Mouse (Mus musculus) kidney, adult 18-20 months (tissue): ENCODE measurements around the gene Usp4.
"Not testable (repeated sequence)": the region's sequence is repeated elsewhere in the genome, so short reads cannot be mapped to it uniquely, and the experiment has no call there.

Experiments used
- DNase-seq: peaks from one replicate; pipeline ENCODE4 v3.0.0; 2021

Usp4 gene

DNA sequence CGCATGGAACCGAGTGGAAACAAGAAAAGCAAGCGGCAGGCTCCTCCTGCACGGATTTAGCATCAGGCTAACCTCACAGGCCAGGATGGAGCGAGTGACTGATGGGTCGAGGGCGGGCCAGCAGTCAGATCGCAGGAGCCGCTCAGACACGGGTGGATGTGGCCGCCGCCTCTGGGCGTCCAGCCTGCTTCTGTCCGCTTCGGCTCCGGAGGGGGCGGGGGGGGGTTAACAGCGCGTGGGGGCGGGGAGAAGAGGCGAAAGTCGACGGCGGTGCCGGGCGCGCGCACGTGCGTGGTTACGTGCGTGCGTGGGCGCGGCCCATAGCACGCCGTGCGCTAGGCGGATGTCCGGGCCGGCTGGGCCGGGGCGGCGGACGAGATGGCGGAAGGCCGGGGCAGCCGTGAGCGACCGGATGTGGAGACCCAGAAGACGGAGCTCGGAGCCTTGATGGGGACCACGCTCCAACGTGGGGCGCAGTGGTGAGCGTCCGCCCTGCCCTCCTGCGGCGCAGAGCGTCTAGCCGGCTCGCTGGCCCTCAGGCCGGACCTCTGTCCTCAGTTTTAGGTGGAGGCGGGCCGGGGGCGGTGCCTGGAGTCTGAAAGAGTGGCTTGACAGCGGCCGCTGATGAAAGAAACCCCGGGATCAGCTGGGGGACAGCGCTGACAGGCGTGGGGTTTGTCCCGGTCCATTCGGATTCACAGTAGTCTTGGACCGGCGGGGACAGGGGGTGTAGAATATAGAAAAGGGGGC, at the start of gene Usp4:
TSS of gene Usp4 (plus strand) at position 314 of the 750 bp plus-strand sequence.
- DNase-seq = peak; percentile 92

GRCm38 (mm10) chr9:108301853-108302252, 45.8 kb upstream of the Usp4 start:
- no peak for DNase-seq

DNA sequence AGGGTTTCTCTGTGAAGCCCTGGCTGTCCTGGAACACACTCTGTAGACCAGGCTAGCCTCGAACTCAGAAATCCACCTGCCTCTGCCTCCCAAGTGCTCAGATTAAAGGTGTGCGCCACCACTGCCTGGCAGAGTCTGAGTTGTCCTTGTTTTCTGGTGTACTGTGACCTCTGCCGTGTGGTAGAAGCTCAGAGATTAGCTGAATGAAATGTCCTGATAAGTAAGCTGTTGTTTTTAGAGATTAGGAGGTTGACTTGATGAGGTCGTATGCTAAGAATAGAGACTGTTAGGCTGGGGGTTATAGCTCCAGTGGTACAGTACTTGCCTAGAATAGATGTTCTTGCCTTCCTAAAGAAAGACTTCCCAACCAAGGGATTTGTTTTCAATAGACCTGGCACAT, 42.9 kb upstream of the Usp4 start:
- no peak for DNase-seq

- DNase-seq = no peak
Observed at GRCm38 (mm10) chr9:108305170-108305569, 42.5 kb upstream of the Usp4 start.

DNA sequence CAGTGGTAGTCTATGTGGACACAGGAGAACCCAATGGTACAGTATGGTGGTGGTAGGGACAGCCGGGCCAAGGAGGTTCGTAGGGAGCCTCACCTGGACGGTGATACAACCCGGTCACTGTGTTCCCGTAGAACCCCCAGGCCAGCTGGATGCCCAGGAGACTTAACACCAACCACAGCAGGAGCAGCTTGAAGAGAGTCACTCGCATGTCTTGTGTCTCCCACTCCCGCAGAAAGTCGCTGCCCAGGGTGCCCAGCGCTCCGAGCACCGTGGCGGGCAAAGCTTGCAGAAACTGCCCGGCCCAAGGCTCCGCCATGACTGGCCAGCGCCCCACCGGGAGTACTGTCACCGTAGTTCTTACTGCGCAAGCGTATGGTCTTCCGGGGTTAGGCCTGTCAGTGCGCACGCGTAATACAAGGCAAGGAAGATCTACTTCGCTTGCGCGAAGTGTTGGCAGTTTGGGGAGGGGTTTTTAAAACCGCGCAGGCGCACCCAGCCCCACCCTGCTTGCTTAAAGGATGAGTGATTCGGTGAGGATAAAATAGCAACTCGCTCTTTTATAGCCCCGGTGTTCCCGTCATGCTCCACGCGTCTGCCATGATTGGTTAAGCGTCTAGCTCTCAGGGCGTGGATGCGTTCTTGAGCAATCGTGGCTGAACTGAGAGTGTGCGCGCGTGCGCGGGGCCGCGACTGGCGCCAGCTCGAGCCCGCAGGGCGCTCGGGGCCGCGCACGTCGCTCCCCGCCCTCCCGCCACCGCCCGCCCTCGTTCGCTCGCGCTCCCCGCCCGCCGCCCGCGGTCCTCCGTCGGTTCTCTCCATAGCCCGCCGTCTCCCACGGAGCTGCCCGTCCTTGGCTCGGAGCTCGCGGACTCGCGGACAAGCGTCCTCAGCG, 41.8 kb upstream of the Usp4 start, which contains the start of the genes Rhoa and Tcta:
TSS of gene Rhoa (plus strand) at position 501 of the 892 bp plus-strand sequence.
TSS of gene Tcta (minus strand) at position 532 of the 892 bp plus-strand sequence.
- peak; percentile 98 for DNase-seq

DNA sequence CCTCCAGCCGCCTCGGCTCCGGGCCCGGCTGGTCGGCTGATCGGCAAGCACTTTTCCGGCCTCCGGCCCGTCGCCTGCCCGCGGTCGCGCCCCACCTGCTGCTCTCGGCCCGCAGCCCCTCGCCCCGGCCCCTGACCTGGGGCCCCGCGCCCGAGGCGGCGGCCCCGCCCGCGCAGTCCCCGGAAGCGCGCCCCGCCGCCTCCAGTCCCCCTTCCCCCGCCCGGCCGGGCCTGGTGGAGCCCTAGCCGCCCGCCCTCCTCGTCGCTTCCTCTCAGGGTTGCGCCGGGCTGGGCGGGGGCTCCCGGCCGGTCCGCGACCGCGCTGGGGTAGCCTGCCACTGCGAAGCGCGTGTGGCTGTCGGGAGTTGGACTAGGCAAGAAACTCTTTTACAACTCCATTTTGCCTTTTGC, 41.1 kb upstream of the Usp4 start:
- DNase-seq = peak; percentile 84

GRCm38 (mm10) chr9:108307021-108307807, 40.4 kb upstream of the Usp4 start:
- DNase-seq = no peak

- no peak for DNase-seq
Observed at GRCm38 (mm10) chr9:108308141-108308540, 39.5 kb upstream of the Usp4 start.

- DNase-seq = no peak
Observed at GRCm38 (mm10) chr9:108317572-108317971, 30.1 kb upstream of the Usp4 start.

GRCm38 (mm10) chr9:108318462-108318861, 29.2 kb upstream of the Usp4 start:
- DNase-seq = no peak

- DNase-seq = not testable (repeated sequence)
Observed at GRCm38 (mm10) chr9:108322054-108322453, 25.6 kb upstream of the Usp4 start.

DNA sequence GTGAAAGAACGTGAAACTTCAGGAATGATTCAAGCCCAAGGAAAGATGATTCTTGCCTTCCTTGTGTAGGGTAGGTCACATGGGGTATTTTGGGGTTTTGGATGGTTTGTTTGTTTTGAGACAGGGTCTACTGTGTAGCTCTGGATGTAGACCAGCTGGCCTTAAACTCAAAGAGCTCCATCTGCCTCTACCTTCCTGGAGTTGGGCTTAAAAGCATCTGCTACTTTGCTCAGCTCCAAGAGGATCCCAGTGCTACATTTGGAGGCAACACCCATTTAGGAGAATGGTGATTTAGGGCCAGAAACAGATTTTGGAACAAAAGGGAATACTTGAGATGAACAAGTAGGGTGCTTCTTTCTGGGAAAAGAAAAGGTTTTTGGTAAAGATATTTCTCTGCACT, 22.9 kb upstream of the Usp4 start:
- DNase-seq = no peak

- DNase-seq = no peak
Observed at GRCm38 (mm10) chr9:108325811-108326210, 21.8 kb upstream of the Usp4 start.

DNA sequence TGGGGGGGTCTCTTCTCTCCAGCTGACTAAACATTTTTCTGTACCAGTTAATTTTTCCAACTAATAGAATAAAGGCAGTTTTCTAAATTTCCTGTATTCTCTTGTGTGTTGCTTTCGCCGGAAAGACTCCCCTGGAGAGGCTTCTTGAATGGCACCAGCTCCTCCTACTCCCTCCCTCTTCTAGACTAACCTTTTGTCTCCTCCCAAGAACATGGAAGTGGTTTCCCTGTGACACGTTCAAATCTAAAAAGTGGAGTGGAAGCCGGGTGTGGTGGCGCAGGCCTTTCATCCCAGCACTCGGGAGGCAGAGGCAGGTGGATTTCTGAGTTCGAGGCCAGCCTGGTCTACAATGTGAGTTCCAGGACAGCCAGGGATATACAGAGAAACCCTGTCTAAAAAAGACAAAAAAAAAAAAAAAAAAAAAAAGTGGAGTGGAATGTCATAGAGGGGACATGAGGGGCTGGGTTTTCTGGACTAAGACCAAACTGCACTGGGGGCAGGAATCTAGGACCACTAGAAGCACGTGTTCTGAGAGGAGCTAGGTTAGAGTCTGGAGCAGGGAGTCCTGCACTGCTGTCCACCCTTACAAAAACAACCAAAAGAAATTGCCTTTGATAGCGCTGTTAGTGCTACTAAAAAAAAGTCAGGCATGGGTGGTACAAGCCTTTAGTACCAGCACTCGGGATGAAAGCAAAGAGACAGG, 9.7 kb upstream of the Usp4 start:
- no peak for DNase-seq

DNA sequence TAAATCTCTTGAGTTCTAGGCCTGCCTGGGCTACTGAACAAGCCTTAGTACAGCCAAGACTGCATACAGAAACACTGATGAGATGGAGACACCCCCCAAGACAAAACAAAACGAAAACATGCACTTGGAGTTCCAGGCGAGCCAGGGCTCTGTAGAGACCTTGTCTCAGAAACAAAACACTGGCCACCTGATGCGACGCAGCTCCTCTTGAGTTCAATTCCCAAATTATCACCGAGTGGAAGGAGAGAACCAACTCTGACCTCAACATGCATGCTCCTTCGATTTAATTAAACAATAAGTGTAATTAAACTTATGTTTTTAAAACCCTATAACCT, 9.1 kb upstream of the Usp4 start:
- DNase-seq = no peak

DNA sequence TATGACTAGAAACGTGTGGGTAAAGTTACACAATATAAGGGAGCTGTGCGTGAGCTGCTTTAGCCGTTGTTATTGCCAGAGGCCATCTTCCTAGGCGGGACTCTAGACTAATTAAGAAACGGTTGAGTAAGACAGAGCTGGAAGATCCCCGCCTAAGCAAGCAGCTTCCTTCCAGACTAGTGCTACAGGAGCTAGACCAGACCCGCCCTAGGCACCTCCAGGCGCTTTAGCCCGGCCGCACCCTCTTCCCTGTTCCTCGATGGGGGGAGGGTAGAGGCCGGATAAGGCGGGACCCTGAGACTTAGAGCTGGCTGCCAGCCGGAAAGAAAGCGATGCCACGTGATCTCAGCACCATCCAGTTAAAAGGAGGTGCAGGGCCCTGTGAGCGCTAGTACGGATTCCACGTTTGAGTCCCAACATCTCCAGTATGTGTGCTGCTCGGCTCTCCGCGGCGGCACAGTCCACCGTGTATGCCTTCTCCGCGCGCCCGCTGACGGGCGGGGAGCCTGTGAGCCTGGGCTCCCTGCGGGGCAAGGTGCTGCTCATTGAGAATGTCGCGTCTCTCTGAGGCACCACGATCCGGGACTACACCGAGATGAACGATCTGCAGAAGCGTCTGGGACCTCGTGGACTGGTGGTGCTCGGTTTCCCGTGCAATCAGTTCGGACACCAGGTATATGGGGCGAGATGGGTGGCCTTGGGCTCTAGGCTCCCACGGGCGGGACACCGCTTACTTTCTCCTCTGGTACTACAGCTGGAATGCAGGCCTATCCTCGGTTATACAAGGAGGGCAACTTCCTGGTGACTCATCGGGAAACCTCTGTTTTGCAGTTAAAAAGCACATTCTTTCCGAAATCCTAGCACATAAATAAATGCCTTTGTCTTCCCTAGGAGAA, 8.5 kb upstream of the Usp4 start, which contains the start of gene Gpx1:
TSS of gene Gpx1 (plus strand) at position 18 of the 896 bp plus-strand sequence.
- peak; percentile 94 for DNase-seq

DNA sequence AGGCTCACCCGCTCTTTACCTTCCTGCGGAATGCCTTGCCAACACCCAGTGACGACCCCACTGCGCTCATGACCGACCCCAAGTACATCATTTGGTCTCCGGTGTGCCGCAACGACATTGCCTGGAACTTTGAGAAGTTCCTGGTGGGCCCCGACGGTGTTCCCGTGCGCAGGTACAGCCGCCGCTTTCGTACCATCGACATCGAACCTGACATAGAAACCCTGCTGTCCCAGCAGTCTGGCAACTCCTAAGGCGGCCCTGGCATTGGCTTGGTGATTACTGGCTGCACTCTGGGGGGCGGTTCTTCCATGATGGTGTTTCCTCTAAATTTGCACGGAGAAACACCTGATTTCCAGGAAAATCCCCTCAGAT, 7.8 kb upstream of the Usp4 start:
- no peak for DNase-seq

DNA sequence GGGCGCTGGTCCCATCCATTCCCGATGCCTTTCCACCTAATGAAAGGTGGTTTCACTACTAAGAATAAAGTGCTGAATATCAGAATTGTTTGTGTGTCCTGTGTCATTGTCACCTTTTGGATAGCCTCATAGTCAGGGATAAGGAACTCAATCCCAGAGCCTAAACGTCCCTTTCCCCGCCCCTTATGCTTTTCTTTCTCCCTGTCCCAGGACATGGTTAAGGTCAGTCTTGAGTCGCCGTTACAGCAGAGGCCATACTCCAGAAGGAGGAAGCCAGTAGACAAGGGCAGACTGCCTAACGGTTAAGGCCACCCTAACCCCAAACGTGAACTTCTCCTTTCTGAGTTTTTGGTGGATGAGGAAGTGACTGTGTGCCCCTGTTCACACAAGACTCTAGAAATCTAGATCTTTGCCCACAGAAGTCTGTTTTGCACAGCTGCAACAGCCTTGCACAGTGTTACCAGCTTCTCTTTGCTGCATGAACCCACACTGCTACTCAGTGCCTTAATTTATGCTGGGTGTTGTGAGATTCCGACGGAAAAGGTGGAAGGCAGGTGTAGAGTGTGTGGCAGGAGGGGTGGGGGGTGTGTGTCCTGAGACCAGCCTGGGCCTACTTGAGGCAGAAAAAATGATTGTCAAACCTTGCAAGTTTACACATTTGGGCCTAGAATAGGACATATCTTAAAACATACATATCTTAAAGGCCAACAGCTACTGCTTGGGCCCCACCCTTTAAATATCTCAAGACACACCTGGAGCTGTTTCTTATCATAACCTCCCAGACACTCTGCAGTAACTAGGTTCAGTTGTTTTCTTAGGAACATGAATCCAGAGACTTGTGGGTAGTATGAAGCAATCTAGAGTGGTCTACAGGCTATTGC, 7.2 kb upstream of the Usp4 start:
- DNase-seq = peak; percentile 46

GRCm38 (mm10) chr9:108341139-108341475, 6.5 kb upstream of the Usp4 start:
- peak; percentile 25 for DNase-seq

DNA sequence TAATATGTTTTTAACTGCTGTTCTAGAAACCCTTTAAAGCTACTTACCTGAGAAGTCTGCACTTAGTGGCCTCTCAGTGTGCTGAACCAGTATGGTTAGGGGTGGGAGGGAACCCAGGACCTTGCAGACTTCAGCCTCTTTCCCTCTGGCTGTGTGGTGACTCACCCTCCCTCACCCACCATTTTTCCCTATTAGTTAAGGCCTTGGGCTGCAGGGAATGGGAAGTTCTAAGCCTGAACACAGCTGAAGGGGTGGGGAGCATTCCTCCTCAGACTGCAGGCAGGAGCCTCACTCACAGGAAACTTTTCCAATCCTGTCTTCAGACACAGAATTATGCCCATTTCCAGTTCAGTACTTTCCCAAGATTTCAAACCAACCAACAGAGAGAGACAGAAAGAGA, 5.9 kb upstream of the Usp4 start:
- DNase-seq = peak; percentile 28
